Mouse (Mus musculus) myocyte (in vitro differentiated cells): ENCODE measurements around the gene Slc12a4. TPM values are rescaled to one million over a fixed set of nuclear protein-coding genes. Genes with fewer than 3 reads are reported as not detected.

Experiments used
- H3K27me3 ChIP-seq: one replicate; pipeline ENCODE4 v1.6.1; 2011; ENCODE audit not compliant: control insufficient read depth, insufficient read depth, insufficient read length
- H3K36me3 ChIP-seq: one replicate; pipeline ENCODE4 v1.6.1; 2011; ENCODE audit not compliant: control insufficient read depth, insufficient read depth
- H3K4me2 ChIP-seq: one replicate; pipeline ENCODE4 v1.6.1; 2011; ENCODE audit warnings: low read depth, control low read depth
- H3K4me3 ChIP-seq: one replicate; pipeline ENCODE4 v1.5.1; 2011; ENCODE audit warnings: mild to moderate bottlenecking, control low read depth, moderate library complexity
- H3K79me2 ChIP-seq: one replicate; pipeline ENCODE4 v1.6.1; 2011; ENCODE audit not compliant: control insufficient read depth, insufficient read depth
- H3ac ChIP-seq: one replicate; pipeline ENCODE4 v1.6.1; 2011; ENCODE audit not compliant: control insufficient read depth, insufficient read length
- CEBPB ChIP-seq: IDR thresholded peaks from 2 replicates; pipeline ENCODE4 v1.6.1; 2011; ENCODE audit warnings: mild to moderate bottlenecking, moderate library complexity; ENCODE audit not compliant: poor library complexity, insufficient read depth, severe bottlenecking
- E2F4 ChIP-seq: IDR thresholded peaks from one replicate; pipeline ENCODE4 v1.6.1; 2011; ENCODE audit warnings: mild to moderate bottlenecking, control low read depth, moderate library complexity; ENCODE audit not compliant: insufficient read depth
- MAX ChIP-seq: IDR thresholded peaks from one replicate; pipeline ENCODE4 v1.6.1; 2011; ENCODE audit warnings: low read depth, mild to moderate bottlenecking, control low read depth
- MYOD1 ChIP-seq, 3 experiments: IDR thresholded peaks; one replicate each; pipeline ENCODE4 v1.6.1; 2011; ENCODE audit warnings: control low read depth in 2 of 3, low read depth in 2 of 3, mild to moderate bottlenecking in 2 of 3, moderate library complexity in 1 of 3; ENCODE audit not compliant: insufficient read length in 2 of 3, control insufficient read depth in 1 of 3
- MYOG ChIP-seq, 3 experiments: IDR thresholded peaks; one replicate each; pipeline ENCODE4 v1.6.1; 2011; ENCODE audit warnings: control low read depth in 2 of 3, low read depth in 2 of 3, mild to moderate bottlenecking in 2 of 3; ENCODE audit not compliant: insufficient read length in 2 of 3, control insufficient read depth in 1 of 3, insufficient read depth in 1 of 3
- POLR2A ChIP-seq: IDR thresholded peaks from one replicate; pipeline ENCODE4 v1.6.1; 2011; ENCODE audit warnings: low read depth, mild to moderate bottlenecking, control low read depth, moderate library complexity; ENCODE audit not compliant: insufficient read length
- POLR2AphosphoS2 ChIP-seq: IDR thresholded peaks from one replicate; pipeline ENCODE4 v1.6.1; 2011; ENCODE audit warnings: low read depth, control low read depth; ENCODE audit not compliant: insufficient read length
- REST ChIP-seq: IDR thresholded peaks from one replicate; pipeline ENCODE4 v1.6.1; 2011; ENCODE audit warnings: mild to moderate bottlenecking, control low read depth, moderate library complexity; ENCODE audit not compliant: insufficient read depth, insufficient read length
- SRF ChIP-seq: IDR thresholded peaks from one replicate; pipeline ENCODE4 v1.6.1; 2011; ENCODE audit warnings: low read depth; ENCODE audit not compliant: control insufficient read depth, insufficient read length
- TCF12 ChIP-seq: IDR thresholded peaks from one replicate; pipeline ENCODE4 v1.6.1; 2011; ENCODE audit warnings: mild to moderate bottlenecking, control low read depth; ENCODE audit not compliant: poor library complexity, insufficient read depth, severe bottlenecking
- TCF3 ChIP-seq: IDR thresholded peaks from one replicate; pipeline ENCODE4 v1.6.1; 2011; ENCODE audit warnings: low read depth, control low read depth; ENCODE audit not compliant: insufficient read length
- USF1 ChIP-seq: IDR thresholded peaks from one replicate; pipeline ENCODE4 v1.6.1; 2011; ENCODE audit warnings: low read depth, mild to moderate bottlenecking, control low read depth, moderate library complexity
- polyA plus RNA-seq: library from polyadenylated mRNA; unstranded; fragments of >200 nt; fragmentation: generic; extraction: Trizol; gene quantifications from one replicate; pipeline ENCODE4 v1.2.1, GENCODE M21; 2012; ENCODE audit warnings: missing spikeins

Slc12a4 gene
- polyA plus RNA-seq, 1 experiment: 95.7 TPM

GRCm38 (mm10) chr8:105951057-105951659 is 14.7 kb downstream of the Slc12a4 start:
- Histone ChIP-seq H3K79me2 (no peaks in the 10 kb centered on the region), H3K36me3 (peaks cover 26% of the 10 kb centered on the region), H3K4me2 (no peak overlapping the region), H3ac (no peak overlapping the region), H3K27me3 (no peaks in the 10 kb centered on the region), H3K4me3 (no peak overlapping the region)
- TF ChIP-seq MYOG (IDR thresholded peaks at IDR 0.05; ENCODE audit: control insufficient read depth in 1 of 3, insufficient read depth in 1 of 3, insufficient read length in 2 of 3, low read depth in 2 of 3) (peak in 1 of 3 experiments; percentile 75), USF1 (no peak), MYOD1 (IDR thresholded peaks at IDR 0.05; ENCODE audit: control insufficient read depth in 1 of 3, insufficient read length in 2 of 3, low read depth in 2 of 3) (peak in 1 of 3 experiments; percentile 61)

- H3K4me3 ChIP-seq: no peak overlapping the region
- H3K27me3 ChIP-seq: no peaks in the 10 kb centered on the region
- H3K4me2 ChIP-seq: no peak overlapping the region
- TF ChIP-seq POLR2A (no peak), REST (no peak), SRF (no peak), MYOG (IDR thresholded peaks at IDR 0.05; ENCODE audit: control insufficient read depth in 1 of 3, insufficient read depth in 1 of 3, insufficient read length in 2 of 3, low read depth in 2 of 3) (no peak), CEBPB (no peak), TCF12 (no peak), MAX (no peak), MYOD1 (IDR thresholded peaks at IDR 0.05; ENCODE audit: control insufficient read depth in 1 of 3, insufficient read length in 2 of 3, low read depth in 2 of 3) (no peak), POLR2AphosphoS2 (no peak), USF1 (no peak), E2F4 (no peak), TCF3 (no peak)
- H3ac ChIP-seq: no peak overlapping the region
- H3K36me3 ChIP-seq: peaks cover 21% of the 10 kb centered on the region
- H3K79me2 ChIP-seq: no peaks in the 10 kb centered on the region
Observed at GRCm38 (mm10) chr8:105949350-105949749, 16.5 kb downstream of the Slc12a4 start.

- no peaks in the 10 kb centered on the region for H3K27me3 ChIP-seq
- H3K4me2 ChIP-seq: no peak within 1 kb of the TSS
- no peak within 1 kb of the TSS for H3ac ChIP-seq
- no peak within 1 kb of the TSS for H3K4me3 ChIP-seq
- peaks cover 3% of the 10 kb centered on the region for H3K36me3 ChIP-seq
- TF ChIP-seq E2F4: no peak
- TF ChIP-seq CEBPB: no peak
- TF ChIP-seq POLR2AphosphoS2: no peak
- no peak for TF ChIP-seq SRF
- TF ChIP-seq REST: no peak
- no peak for TF ChIP-seq MYOD1 (IDR thresholded peaks at IDR 0.05; ENCODE audit: control insufficient read depth in 1 of 3, insufficient read length in 2 of 3, low read depth in 2 of 3)
- no peak for TF ChIP-seq USF1
- TF ChIP-seq MYOG (IDR thresholded peaks at IDR 0.05; ENCODE audit: control insufficient read depth in 1 of 3, insufficient read depth in 1 of 3, insufficient read length in 2 of 3, low read depth in 2 of 3): no peak
- TF ChIP-seq TCF3: no peak
- no peak for TF ChIP-seq MAX
- no peak for TF ChIP-seq TCF12
- no peak for TF ChIP-seq POLR2A
- H3K79me2 ChIP-seq: no peaks in the 10 kb centered on the region
Observed at GRCm38 (mm10) chr8:105943321-105943739, 22.6 kb downstream of the Slc12a4 start, which contains the start of gene Lcat. Gene Lcat, minus strand, starts transcription at chr8:105943382.

- Histone ChIP-seq H3ac (no peak overlapping the region), H3K4me3 (no peak overlapping the region), H3K4me2 (no peak overlapping the region), H3K27me3 (no peaks in the 10 kb centered on the region), H3K79me2 (no peaks in the 10 kb centered on the region), H3K36me3 (peaks cover 3% of the 10 kb centered on the region)
- no peak for TF ChIP-seq POLR2A
- peak; percentile 7 for TF ChIP-seq POLR2AphosphoS2
- no peak for TF ChIP-seq TCF3
Observed at GRCm38 (mm10) chr8:105942542-105942941, 23.4 kb downstream of the Slc12a4 start.

GRCm38 (mm10) chr8:105942026-105942425 is 23.9 kb downstream of the Slc12a4 start:
- H3K27me3 ChIP-seq: no peaks in the 10 kb centered on the region
- no peak overlapping the region for H3ac ChIP-seq
- no peak overlapping the region for H3K4me2 ChIP-seq
- H3K36me3 ChIP-seq: no peaks in the 10 kb centered on the region
- no peak overlapping the region for H3K4me3 ChIP-seq
- TF ChIP-seq SRF (no peak), MYOG (IDR thresholded peaks at IDR 0.05; ENCODE audit: control insufficient read depth in 1 of 3, insufficient read depth in 1 of 3, insufficient read length in 2 of 3, low read depth in 2 of 3) (no peak), REST (no peak), E2F4 (no peak), POLR2A (no peak), MAX (no peak)
- H3K79me2 ChIP-seq: no peaks in the 10 kb centered on the region
